8 mouse cellular contexts compared by ENCODE assay signal in the genomic region with DNA sequence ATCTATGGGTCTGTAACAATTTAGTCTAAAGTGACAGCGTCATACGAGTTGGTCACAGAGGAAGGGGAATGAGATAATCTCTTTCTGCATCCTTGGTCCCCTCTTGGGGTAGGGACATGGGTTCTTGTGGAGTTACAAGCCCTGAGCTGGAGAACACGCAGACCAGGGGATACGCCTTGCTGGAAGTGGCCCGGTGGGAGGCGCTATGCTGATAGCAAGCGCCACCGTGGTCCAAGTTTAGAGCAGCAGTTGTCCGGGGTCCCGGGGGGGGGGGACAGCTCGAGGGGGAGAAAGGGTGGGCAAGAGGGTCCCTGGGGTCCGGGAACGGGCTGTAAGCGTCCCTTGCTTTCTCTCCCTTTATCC. TPM values are rescaled to one million over a fixed set of nuclear protein-coding genes. Genes with fewer than 3 reads are reported as not detected.
DNase-seq lines count a peak whose midpoint lies in the region; ATAC-seq and TF ChIP-seq lines count a peak whose summit lies in the region.

No protein-coding gene starts in this region.

- TF ChIP-seq CTCF in heart, postnatal 0 days (IDR thresholded peaks at IDR 0.05; ENCODE audit: low read depth) = peak; percentile 26; the same call in 1 of the 2 replicates

- no peaks in the 10 kb centered on the region for H3K36me3 ChIP-seq in heart, postnatal 0 days (replicated peaks; ENCODE audit: control insufficient read depth, insufficient read depth, low read length)
- H3K36me3 ChIP-seq in midbrain, embryonic 12.5 days = no peaks in the 10 kb centered on the region

- peak overlapping the region; percentile 81 for H3K27ac ChIP-seq in heart, postnatal 0 days (ENCODE audit: low read depth)
- H3K27ac ChIP-seq in midbrain, embryonic 12.5 days (replicated peaks) = peak overlapping the region; percentile 97

- no peak for ATAC-seq in CD4-positive, CD25-positive, alpha-beta regulatory T cell, adult 4 months
- peak; percentile 37 for ATAC-seq in heart, postnatal 0 days (ENCODE audit: insufficient read depth, low read depth)
- ATAC-seq in midbrain, embryonic 12.5 days (ENCODE audit: low FRiP score, low read depth) = peak; percentile 62

- peak overlapping the region; percentile 87 for H3K4me3 ChIP-seq in heart, postnatal 0 days (ENCODE audit: low read depth, low read length)
- peak overlapping the region; percentile 87 for H3K4me3 ChIP-seq in midbrain, embryonic 12.5 days

- WGBS in heart, postnatal 0 days = 5% methylated on average over 14 of the region's 14 CpGs
- 2% methylated on average over 13 of the region's 14 CpGs for WGBS in midbrain, embryonic 12.5 days

- H3K27me3 ChIP-seq in heart, postnatal 0 days (ENCODE audit: control insufficient read depth, insufficient read depth, low read length) = no peaks in the 10 kb centered on the region
- H3K27me3 ChIP-seq in midbrain, embryonic 12.5 days = peaks cover 18% of the 10 kb centered on the region; the same call in 1 of the 2 replicates

- peak overlapping the region; percentile 86 for H3K9ac ChIP-seq in heart, postnatal 0 days (replicated peaks; ENCODE audit: low read depth, low read length)
- H3K9ac ChIP-seq in midbrain, embryonic 12.5 days (replicated peaks) = peak overlapping the region; percentile 91

- peak; percentile 22 for DNase-seq in CD4-positive, CD25-positive, alpha-beta regulatory T cell, adult 2 months (ENCODE audit: low read depth, low spot score)
- peak; percentile 29 for DNase-seq in 3T3-L1 (ENCODE audit: low read depth, low spot score)
- peak; percentile 84 for DNase-seq in embryo, embryonic 10.5 days (ENCODE audit: low spot score)
- peak; percentile 55 for DNase-seq in heart, postnatal 0 days (ENCODE audit: low spot score)
- DNase-seq in left cerebral cortex, postnatal 4 days = peak; percentile 67
- DNase-seq in spleen, postnatal 4 days (ENCODE audit: low spot score in 2 of 2) = no peak

- no peaks in the 10 kb centered on the region for H3K9me3 ChIP-seq in heart, postnatal 0 days (replicated peaks; ENCODE audit: control insufficient read depth, low read length)
- no peaks in the 10 kb centered on the region for H3K9me3 ChIP-seq in midbrain, embryonic 12.5 days

- H3K4me2 ChIP-seq in heart, postnatal 0 days (ENCODE audit: low read depth, low read length) = peak overlapping the region; percentile 90
- peak overlapping the region; percentile 70 for H3K4me2 ChIP-seq in midbrain, embryonic 12.5 days (replicated peaks)

- TF ChIP-seq EP300 in heart, postnatal 0 days (IDR thresholded peaks at IDR 0.05; ENCODE audit: low read depth) = no peak

- H3K4me1 ChIP-seq in heart, postnatal 0 days (ENCODE audit: control insufficient read depth, insufficient read depth) = no peaks in the 10 kb centered on the region
- H3K4me1 ChIP-seq in midbrain, embryonic 12.5 days = peaks cover 32% of the 10 kb centered on the region

- intact Hi-C loops in left cerebral cortex, postnatal 4 days (cut with DNase I) = loop anchor here (10.0 kb wide), 1 partner anchor 62 kb away; no protein-coding TSS in a partner anchor

RNA-seq across cellular contexts. Expression of a gene that starts 51.7 kb away (rescaled TPM):
- polyA plus RNA-seq in CD4-positive, CD25-positive, alpha-beta regulatory T cell, adult 4 months (2017; shearing (Covaris generic)) = under 1 TPM in 1 of 2 experiments, not detected in 1; 0.32 TPM
- total RNA-seq in heart, postnatal 0 days (2014; rRNA removed; ENCODE audit: low replicate concordance) = 69.3 and 80.6 TPM in 2 replicates
- 61.3 and 65.2 TPM in 2 replicates for polyA plus RNA-seq in heart, postnatal 0 days (2015; fragmentation: Nextera tagmentation; extraction: Ambion mirVana)
- 10 to 100 TPM; 93.3 to 99.0 TPM for total RNA-seq in left cerebral cortex, postnatal 4 days (2021)
- 89.4 and 93.0 TPM in 2 replicates for polyA plus RNA-seq in midbrain, embryonic 12.5 days (2016; fragmentation: Nextera tagmentation; extraction: Ambion mirVana)

Comparison
In these comparisons a context has a peak if more than half of its experiments do, and no peak if none do; other contexts are left out.
1. DNase-seq: peak in CD4-positive, CD25-positive, alpha-beta regulatory T cell, adult 2 months (single experiment), 3T3-L1 (single experiment), embryo, embryonic 10.5 days (single experiment), heart, postnatal 0 days (single experiment) and left cerebral cortex, postnatal 4 days (single experiment); none in spleen, postnatal 4 days (0 of 2).
2. RNA of a gene that starts 51.7 kb away (polyA plus RNA-seq): 89.4 to 93.0 TPM in midbrain, embryonic 12.5 days and 61.3 to 65.2 TPM in heart, postnatal 0 days; 0.32 TPM in CD4-positive, CD25-positive, alpha-beta regulatory T cell, adult 4 months; every median in the first group is over 10 times any median in the second.